Mouse (Mus musculus) left cerebral cortex, adult 2 months (tissue): Measurements from ENCODE around the gene Bri3. TPM values are rescaled to one million over a fixed set of nuclear protein-coding genes. Genes with fewer than 3 reads are reported as not detected.

Experiments
- DNase-seq, 2 experiments: peaks; one replicate each; pipeline ENCODE4 v3.0.0; 2021 to 2022; ENCODE audit warnings: low spot score in 2 of 2, mixed read lengths in 1 of 2; ENCODE audit errors: extremely low spot score in 1 of 2
- H3K27ac ChIP-seq: fragments of 200-600 bp; 2 replicates; pipeline ENCODE4 v1.8.1; 2022
- H3K4me3 ChIP-seq: fragments of 200-600 bp; 2 replicates; pipeline ENCODE4 v1.8.1; 2022
- CTCF ChIP-seq: fragments of 200-600 bp; IDR thresholded peaks from 2 replicates; pipeline ENCODE4 v1.8.1; 2022; ENCODE audit warnings: antibody characterized with exemption, mild to moderate bottlenecking, moderate library complexity
- intact Hi-C: fragments of 180-260 bp; cut with DNase I; formaldehyde crosslinking; loops from one replicate; pipeline ENCODE4 v1.15.1; 2025
- long read RNA-seq, 2 experiments: library from polyadenylated mRNA; stranded (forward); transcript quantifications; one replicate each; pipeline ENCODE4 v2.0.0; 2021; ENCODE audit warnings: borderline mapping rate in 2 of 2
- total RNA-seq, 2 experiments: library from RNA; stranded (reverse); gene quantifications; 2 replicates each; pipeline ENCODE4 v1.2.3; 2021

The Bri3 gene
- 10 to 100 TPM; 65.5 to 72.7 TPM for total RNA-seq
- long read RNA-seq, experiment 1, partial matches to known transcripts = 1 of 6 reads
- long read RNA-seq, experiment 1, other reads (novel, unspliced or antisense) = 2 of 6 reads
- long read RNA-seq, experiment 2, transcript Bri3-201 (3 exons, 955 nt) = major isoform, 11 of 14 reads
- long read RNA-seq, experiment 2, partial matches to known transcripts = 1 of 14 reads
- long read RNA-seq, experiment 2, other reads (novel, unspliced or antisense) = 2 of 14 reads

DNA sequence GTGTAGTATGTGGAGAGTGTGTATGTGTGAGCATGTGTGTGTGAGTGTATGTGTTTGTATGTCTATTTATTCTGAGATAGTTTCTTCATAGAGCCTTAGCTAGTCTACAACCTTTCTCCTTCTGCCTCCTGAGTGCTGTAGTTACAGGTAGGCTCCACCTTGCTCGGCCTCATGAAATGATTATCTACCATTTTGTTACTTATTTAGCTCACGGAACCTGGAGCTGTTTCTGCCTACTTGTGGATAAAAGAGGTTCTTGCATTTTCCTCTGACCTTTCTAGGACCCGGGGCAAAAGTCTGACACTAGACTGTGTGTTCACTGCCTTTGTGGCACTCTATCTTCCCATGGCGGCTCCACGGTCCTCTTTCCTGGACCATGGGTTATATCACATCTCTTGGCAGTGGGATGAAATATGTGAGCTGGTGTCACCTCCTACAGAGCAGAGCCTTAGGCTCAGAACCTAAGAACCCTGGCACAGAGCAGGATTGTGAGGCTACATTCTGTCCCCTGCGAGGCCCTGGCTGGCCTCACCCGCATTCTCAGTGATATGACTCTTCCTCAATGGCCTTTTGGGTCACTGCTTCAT, at the start of gene Bri3:
Gene Bri3, plus strand, starts transcription at position 537 of the 587 bp plus-strand sequence.
- no peak for TF ChIP-seq CTCF
- Histone ChIP-seq H3K27ac (no peak within 1 kb of the TSS), H3K4me3 (no peak within 1 kb of the TSS)
- intact Hi-C loops = no loop called here
- no peak for DNase-seq

DNA sequence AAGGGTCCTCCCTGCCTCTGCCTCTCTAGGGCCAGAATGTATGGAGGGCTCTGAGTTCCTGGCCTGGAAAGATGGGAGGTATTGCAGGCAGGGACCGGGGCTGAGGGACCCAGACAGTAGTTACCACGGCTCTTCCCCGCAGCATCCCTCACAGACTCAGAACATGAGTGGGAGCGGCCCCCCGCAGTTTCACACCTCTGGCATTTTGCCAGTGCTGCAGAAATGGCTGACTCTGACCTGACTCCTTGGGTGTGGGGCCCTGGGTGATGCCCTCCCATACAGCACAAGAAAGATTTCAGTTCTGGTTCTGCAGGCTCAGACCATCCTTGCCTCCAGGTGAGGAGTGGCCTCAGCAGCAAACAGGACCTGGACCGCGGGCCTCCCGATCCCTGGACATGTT, 48.7 kb upstream of the Bri3 start:
- intact Hi-C loops = no loop called here
- no peak for TF ChIP-seq CTCF
- Histone ChIP-seq H3K27ac (no peak overlapping the region), H3K4me3 (no peak overlapping the region)
- DNase-seq = no peak

DNA sequence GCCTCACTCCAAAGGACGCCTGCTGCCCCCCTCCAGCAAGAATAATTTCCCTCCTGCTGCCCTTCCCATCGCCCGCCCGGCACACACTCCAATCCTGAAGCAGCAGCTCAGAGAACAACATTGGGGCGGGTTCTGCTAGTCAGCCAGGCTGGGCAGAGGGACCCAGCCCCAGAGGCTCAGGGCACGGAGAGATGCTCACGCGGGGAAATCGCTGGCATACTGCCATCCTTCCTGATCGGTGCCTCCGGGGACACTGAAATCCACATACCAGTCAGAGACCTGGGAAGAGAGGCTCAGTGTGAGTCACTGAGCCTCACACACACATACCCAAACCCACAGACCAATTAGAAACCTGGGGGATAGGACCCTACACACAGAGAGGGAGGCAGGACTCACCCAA, 43.6 kb upstream of the Bri3 start:
- no peak for TF ChIP-seq CTCF
- no peak overlapping the region for H3K4me3 ChIP-seq
- DNase-seq = no peak
- intact Hi-C loops = no loop called here
- H3K27ac ChIP-seq = no peak overlapping the region

DNA sequence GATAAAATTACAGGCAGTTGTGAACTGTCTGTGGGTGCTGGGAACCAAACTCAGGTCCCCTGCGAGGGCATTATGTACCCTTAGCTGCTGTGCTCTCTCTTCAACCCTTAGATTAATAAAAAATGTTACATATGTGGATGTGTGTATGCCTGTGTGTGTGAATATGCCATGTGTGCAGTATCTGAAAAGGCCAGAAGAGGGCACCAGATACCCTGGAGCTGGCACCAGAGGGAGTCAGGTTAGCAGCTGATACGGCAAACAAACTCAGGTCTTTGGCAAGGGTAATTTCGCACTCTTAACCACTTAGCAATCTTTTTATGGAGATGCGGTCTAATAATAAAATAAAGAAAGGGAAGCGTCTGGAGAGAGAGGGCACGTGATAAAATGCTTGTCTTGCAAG, 41.8 kb upstream of the Bri3 start:
- no peak for DNase-seq
- intact Hi-C loops = no loop called here
- H3K27ac ChIP-seq = no peak overlapping the region
- H3K4me3 ChIP-seq = no peak overlapping the region
- TF ChIP-seq CTCF = peak; percentile 23

DNA sequence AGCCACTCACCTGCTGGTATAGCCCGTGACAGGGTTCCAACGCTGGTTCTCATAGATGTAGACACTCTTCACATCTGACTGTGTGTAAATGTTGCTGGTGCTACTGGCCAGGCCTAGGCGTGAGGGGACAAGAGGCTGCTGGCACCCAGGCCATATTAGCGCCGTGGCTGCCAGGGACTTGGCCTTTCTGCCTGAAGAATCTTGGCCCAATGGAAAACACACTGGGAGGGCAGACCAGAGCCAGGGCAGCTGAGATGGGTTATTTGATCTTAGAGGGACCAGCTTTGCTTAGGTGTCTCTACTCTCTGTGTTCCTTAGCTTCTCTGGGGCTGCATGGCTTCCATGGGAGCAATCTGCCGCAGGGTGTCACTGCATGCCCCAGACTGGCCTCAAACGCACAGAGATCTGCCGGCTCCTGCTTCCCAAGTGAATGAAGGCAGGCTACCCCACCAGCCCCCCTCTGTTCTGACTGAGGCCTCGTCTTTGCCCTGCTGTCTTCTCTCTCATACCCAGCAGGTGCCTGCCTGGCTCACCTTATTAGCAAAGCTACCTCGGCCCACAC, 40.8 kb upstream of the Bri3 start:
- no peak for DNase-seq
- TF ChIP-seq CTCF = no peak
- no peak overlapping the region for H3K27ac ChIP-seq
- intact Hi-C loops = no loop called here
- H3K4me3 ChIP-seq = no peak overlapping the region

DNA sequence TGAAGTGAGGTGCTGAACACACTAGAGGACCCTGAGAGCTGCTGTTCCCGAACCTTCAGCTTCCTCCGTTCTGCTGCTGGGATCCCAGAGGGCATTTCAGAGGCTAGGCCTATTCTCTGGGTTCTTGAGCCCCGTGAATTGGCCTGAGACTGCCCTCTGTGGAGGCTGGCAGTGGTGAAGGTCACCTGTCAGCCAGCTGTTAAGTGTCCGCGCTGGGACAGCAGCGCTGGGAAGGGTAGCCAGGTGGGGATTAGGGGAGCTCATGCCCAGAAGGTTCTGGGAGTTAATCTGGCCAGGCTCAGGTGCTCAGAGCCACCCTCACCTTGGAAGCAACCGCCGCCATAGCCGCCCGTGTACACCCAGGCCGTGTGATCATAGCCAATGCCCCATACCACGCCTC, 39.9 kb upstream of the Bri3 start:
- Histone ChIP-seq H3K4me3 (no peak overlapping the region), H3K27ac (no peak overlapping the region)
- intact Hi-C loops = no loop called here
- DNase-seq = no peak
- no peak for TF ChIP-seq CTCF

DNA sequence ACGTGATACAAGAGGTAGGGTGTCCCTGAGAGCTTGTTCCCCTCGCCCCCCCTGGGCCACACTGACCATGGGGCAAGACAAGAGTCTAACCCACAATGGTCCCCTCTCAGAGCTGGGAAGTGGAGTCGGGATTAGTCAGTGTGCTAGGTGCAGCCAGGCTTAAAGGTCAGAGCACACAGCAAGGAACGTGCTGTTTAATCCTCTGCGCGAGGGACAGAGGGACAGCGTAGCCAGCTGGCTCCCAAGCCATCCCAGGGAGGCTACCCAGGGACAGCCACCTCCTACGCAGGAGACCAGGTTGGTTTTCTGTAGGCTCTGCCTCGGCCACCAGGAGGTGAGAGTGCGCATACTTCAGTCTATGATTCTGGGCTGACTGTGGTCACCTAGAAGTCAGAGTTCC, 39.3 kb upstream of the Bri3 start:
- TF ChIP-seq CTCF = no peak
- intact Hi-C loops = loop anchor here (5.0 kb wide), 1 partner anchor 532 kb away; no protein-coding TSS in a partner anchor
- no peak for DNase-seq
- Histone ChIP-seq H3K27ac (no peak overlapping the region), H3K4me3 (no peak overlapping the region)

DNA sequence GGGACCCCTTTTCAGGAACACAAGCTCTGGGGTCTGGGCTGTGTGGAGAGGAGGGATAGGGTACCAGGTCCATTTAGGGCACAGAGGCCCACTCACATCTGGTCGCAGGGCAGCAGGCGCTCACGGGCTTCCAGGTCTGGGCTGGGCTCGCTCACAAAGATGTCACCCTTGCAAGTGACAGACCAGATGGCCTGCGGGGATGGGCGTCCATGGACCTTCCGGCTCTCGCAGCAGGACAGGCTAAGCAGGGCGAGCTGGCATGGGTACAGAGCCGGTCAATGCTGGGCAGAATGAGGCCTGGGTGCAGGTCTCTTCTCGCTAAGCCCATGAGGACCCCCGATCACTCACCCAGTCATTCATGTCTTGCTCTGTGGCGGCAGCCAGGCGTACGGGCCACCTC, 38.2 kb upstream of the Bri3 start:
- Histone ChIP-seq H3K4me3 (no peak overlapping the region), H3K27ac (no peak overlapping the region)
- intact Hi-C loops = loop anchor here (5.0 kb wide), 1 partner anchor 531 kb away; no protein-coding TSS in a partner anchor
- DNase-seq = no peak
- TF ChIP-seq CTCF = no peak

DNA sequence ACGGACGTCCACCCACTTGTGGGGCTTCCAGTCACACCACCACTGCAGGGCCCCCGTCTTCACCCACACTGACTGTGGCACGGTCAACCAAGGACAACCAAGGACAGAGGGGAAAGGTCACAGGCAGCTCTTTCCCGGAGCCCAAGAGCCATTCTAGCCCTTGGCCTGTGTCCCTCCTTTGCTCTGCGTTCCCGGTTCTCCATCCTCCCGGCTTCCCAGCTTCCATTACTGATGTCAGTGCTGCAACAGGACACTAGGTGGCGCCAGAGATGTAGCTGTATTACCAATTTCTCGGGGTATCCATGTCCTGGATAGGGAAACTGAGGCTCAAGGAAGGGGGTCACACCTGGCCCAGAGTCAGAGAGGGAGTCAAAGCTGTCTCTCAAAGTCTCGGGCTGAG, 36.8 kb upstream of the Bri3 start:
- H3K4me3 ChIP-seq = no peak overlapping the region
- H3K27ac ChIP-seq = no peak overlapping the region
- peak; percentile 95 for TF ChIP-seq CTCF
- peak in 1 of 2 experiments; percentile 52 for DNase-seq
- intact Hi-C loops = loop anchor here (5.0 kb wide), 1 partner anchor 530 kb away; no protein-coding TSS in a partner anchor

DNA sequence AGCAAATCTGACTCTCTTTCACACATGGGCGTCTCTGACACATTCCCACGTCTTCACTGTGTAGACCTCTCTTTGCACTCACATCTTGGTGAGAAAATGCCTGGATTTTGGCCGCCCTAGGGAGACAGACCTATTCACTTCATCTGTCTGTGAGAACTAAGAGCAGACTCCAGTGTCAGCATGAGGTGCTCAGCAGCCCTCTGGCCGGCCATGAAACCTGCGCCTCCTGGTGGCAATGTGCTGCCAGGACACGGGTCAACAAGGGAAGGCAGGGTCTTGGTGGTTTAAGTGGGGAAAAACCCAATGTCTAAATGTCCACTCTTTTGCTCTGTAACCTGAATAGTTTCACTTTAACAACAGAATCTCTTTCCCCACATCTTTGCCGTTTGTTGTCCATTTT, 29.8 kb upstream of the Bri3 start:
- DNase-seq = peak in 1 of 2 experiments; percentile 65
- no peak overlapping the region for H3K27ac ChIP-seq
- no peak overlapping the region for H3K4me3 ChIP-seq
- intact Hi-C loops = no loop called here
- peak; percentile 75 for TF ChIP-seq CTCF

DNA sequence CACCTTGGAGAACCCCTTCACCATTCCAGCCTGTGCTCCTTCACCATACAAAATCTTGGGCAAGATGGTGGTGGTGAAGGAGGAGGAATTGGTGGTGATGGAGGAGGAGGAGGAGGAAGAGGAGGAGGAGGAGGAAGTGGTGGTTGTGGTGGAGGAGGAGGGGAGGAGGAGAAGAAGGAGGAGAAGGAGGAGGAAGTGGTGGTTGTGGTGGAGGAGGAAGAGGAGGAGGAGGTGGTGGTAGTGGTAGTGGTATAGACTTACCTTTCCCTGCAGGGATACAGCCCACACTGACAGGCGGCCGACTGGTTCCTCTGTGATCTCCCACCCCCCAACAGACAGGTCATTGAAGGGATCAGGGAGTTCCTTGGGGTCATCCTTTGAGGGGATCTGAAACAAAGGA, 28.2 kb upstream of the Bri3 start:
- Histone ChIP-seq H3K27ac (no peak overlapping the region), H3K4me3 (no peak overlapping the region)
- TF ChIP-seq CTCF = no peak
- intact Hi-C loops = no loop called here
- no peak for DNase-seq

DNA sequence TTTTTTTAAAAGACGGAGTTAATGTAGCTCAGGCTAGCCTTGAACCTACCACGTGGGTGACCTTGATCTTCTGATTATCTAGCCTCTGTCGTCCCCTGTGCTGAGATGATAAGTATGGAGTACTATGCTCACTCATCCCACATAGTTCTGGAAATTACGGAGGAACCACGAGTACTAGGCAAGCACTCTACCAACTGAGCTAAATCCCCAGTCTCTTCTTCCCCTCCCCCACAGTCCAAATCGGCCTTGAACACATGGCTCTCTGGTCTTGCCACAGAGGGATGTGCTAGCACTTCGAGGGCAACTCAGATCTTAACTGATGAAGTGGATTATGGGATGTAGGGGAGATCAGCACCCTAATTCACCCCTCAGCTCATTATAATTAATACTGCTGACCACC, 26.2 kb upstream of the Bri3 start:
- intact Hi-C loops = no loop called here
- Histone ChIP-seq H3K27ac (no peak overlapping the region), H3K4me3 (no peak overlapping the region)
- no peak for TF ChIP-seq CTCF
- no peak for DNase-seq

DNA sequence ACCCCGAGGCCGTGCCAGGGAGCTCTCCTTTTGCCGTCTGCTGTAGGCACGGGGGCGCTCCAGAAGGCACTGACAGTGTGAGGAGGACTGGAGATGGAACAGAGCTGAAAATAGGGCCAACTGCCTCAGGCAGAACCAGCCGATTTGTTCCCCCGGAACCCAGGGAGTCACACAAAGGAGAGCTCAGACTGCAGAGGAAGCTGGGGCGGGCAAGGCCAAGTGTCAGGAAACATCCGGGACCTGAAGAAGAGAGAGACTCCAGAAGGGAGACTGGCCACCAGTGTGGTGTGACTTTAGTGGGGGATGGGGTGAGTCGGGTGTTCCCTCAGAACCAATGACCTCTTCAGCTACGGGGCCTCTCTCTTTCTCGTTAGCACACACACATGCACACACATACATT, 24.9 kb upstream of the Bri3 start:
- no peak overlapping the region for H3K27ac ChIP-seq
- no peak for TF ChIP-seq CTCF
- intact Hi-C loops = no loop called here
- H3K4me3 ChIP-seq = no peak overlapping the region
- DNase-seq = no peak
